Mouse (Mus musculus): Measurements from ENCODE around the gene Dolk. TPM values are rescaled to one million over a fixed set of nuclear protein-coding genes. Genes with fewer than 3 reads are reported as not detected.

Gene Dolk
- total and polyA plus RNA-seq, 2 experiments from 2014 or later, result 34.8 to 37.7 TPM

DNA sequence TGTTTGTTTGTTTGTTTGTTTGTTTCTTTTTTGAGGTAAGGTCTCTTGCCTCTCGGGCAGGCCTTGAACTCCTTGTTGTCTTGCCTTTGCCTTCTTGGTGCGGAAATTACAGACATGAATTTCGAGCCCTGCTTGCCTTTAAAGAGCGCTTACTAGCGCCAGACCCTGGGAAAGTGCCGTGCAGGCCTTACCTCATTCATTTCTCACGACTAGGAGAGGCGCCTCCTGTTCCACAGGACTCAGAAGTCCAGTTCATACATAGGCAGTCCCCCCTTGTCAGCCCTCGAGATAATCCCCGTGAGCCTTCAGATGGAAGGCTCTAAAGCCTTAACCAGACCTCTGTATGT lies 866 bp upstream of the Dolk start:
- 1% methylated on average over 10 of the region's 10 CpGs for WGBS
- H3K9me3 ChIP-seq (ENCODE audit: low read length), result no peaks in the 10 kb centered on the region
- TF ChIP-seq CTCF (IDR thresholded peaks at IDR 0.05; ENCODE audit: low read depth), result peak; percentile 21; the same call in 1 of the 2 replicates
- no peak for ATAC-seq
- peak overlapping the region; percentile 86 for H3K4me3 ChIP-seq (ENCODE audit: low read depth, low read length)
- H3K27ac ChIP-seq (ENCODE audit: low read depth, low read length), result peak overlapping the region; percentile 66; the same call in 1 of the 2 replicates
- H3K4me2 ChIP-seq (ENCODE audit: low read depth), result peak overlapping the region; percentile 57
- no peaks in the 10 kb centered on the region for H3K27me3 ChIP-seq (ENCODE audit: insufficient read depth, low read length)
- peak overlapping the region; percentile 81 for H3K9ac ChIP-seq
- H3K36me3 ChIP-seq (ENCODE audit: insufficient read depth), result peaks cover 6% of the 10 kb centered on the region; the same call in 1 of the 2 replicates
- H3K4me1 ChIP-seq (ENCODE audit: insufficient read depth), result peaks cover 12% of the 10 kb centered on the region
- DNase-seq, result peak; percentile 58

DNA sequence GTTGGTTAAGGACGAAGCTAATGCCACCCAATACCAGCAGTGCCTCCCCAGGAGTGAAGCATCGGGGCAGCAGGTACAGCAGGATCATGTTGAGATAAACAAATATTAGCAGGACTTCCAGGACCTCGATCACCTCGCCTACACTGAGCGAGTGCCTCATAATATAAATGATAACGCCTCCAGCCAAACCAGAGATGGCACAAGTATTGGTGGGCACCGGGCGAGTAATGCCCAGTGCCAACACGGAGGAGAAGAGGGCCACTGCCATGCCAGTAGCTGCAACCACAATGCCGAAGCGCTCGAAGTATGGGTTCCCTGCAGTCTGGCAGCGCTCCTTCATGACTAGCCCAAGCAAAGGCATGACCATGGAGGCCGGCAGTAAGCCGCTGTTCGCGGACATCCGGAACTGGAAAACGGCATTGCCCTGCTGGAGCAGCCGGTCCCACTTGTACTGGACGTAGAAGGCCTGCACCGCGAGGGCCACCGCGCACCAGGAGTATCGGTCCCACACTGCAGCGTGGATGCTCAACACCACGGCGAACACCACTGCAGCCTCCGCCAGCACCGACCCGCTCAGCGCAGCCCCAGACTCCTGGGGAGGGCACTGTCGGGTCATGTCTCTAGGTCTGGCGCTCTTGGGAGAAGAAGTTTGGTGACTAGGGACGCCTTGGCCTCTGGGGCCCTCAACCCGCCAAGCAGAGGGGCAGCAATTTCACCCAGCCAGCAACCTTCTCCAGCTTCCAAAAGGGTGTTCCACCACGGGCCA lies 535 bp downstream of the Dolk start:
- ATAC-seq, result peak; percentile 63
- TF ChIP-seq CTCF (IDR thresholded peaks at IDR 0.05; ENCODE audit: low read depth), result no peak

DNA sequence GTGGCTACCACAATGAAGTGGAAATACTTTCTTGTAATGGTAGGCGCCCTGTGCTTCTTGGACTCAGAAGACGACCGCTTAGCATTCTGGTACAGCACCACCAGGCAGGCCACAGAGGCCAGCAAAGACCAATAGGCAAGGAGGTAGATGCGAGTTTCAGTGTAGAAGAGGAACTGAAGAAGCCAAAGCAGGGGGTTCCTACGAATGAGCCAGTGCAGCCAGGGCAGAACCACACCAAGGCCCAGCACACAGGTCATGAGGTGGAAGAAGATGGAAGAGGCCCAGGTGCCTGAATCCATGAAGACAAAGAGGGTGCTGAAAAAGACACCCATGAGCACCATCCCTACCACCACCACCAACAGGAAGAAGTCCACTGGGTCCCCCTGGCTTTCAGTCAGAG lies 1.1 kb downstream of the Dolk start:
- TF ChIP-seq CTCF (IDR thresholded peaks at IDR 0.05; ENCODE audit: low read depth), result no peak
- H3K4me3 ChIP-seq (ENCODE audit: low read depth, low read length), result peak overlapping the region; percentile 86
- no peak overlapping the region for H3K9ac ChIP-seq
- 91% methylated on average over 5 of the region's 5 CpGs for WGBS
- no peak overlapping the region for H3K27ac ChIP-seq (ENCODE audit: low read depth, low read length)
- DNase-seq (no peak), ATAC-seq (no peak)
- no peaks in the 10 kb centered on the region for H3K9me3 ChIP-seq (ENCODE audit: low read length)
- H3K27me3 ChIP-seq (ENCODE audit: insufficient read depth, low read length), result no peaks in the 10 kb centered on the region
- H3K4me2 ChIP-seq (ENCODE audit: low read depth), result peak overlapping the region; percentile 90
- peaks cover 12% of the 10 kb centered on the region for H3K4me1 ChIP-seq (ENCODE audit: insufficient read depth)
- peaks cover 6% of the 10 kb centered on the region; the same call in 1 of the 2 replicates for H3K36me3 ChIP-seq (ENCODE audit: insufficient read depth)

More for the DNA sequence above, 535 bp downstream of the Dolk start:
- no peaks in the 10 kb centered on the region for H3K27me3 ChIP-seq (ENCODE audit: insufficient read depth, low read length)
- no peak for DNase-seq
- WGBS, result 16% methylated on average over 38 of the region's 38 CpGs
- H3K4me1 ChIP-seq (ENCODE audit: insufficient read depth), result peaks cover 12% of the 10 kb centered on the region
- H3K9ac ChIP-seq, result peak overlapping the region; percentile 81
- H3K4me3 ChIP-seq (ENCODE audit: low read depth, low read length), result peak overlapping the region; percentile 86
- H3K9me3 ChIP-seq (ENCODE audit: low read length), result no peaks in the 10 kb centered on the region
- no peak overlapping the region; the same call in 1 of the 2 replicates for H3K27ac ChIP-seq (ENCODE audit: low read depth, low read length)
- H3K4me2 ChIP-seq (ENCODE audit: low read depth), result peak overlapping the region; percentile 90
- H3K36me3 ChIP-seq (ENCODE audit: insufficient read depth), result peaks cover 6% of the 10 kb centered on the region; the same call in 1 of the 2 replicates

DNA sequence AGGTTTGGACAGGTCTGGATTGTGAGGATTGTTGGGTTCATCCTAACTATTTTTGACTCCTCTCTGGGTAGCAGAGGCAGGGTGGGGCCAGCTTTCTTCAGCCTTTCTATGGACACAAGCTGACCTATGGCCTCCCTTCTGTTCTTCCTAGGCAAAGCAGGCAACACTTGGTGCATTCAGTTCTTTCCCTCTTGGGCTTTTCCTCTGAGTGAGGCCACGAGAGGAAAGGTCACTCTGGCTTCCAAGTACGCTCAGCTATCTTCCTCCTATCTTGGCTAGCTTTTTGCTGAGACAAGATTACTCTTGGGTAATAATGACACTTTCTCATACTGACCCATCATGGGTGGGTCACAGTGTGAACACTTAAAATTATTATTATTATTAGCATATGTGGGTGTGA lies 2.9 kb downstream of the Dolk start:
- no peak for ATAC-seq

DNA sequence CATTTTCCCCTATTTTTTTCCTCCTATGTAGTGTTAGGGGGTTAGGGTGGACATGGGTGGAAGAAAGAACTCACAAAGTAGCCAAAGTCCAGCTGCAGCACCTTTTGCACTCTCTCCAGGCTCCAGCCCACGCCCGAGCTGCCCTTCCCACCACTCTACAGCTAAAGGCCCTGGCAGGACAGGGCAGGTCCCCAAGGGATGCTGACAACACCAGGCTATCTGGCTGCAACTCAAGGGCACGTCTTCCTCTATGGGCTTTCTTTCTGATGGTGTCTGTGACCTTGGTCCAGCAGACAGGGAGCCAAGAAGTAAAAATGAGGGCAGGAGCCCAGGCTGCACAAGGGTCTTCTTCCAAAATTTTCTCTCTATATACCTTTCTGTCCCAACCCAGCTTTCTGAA lies 4.5 kb downstream of the Dolk start:
- H3K4me3 ChIP-seq (ENCODE audit: low read depth, low read length), result no peak overlapping the region
- peaks cover 10% of the 10 kb centered on the region for H3K36me3 ChIP-seq (ENCODE audit: insufficient read depth)
- H3K27ac ChIP-seq (ENCODE audit: low read depth, low read length), result no peak overlapping the region
- 79% methylated on average over 3 of the region's 3 CpGs for WGBS
- H3K4me1 ChIP-seq (ENCODE audit: insufficient read depth), result peaks cover 6% of the 10 kb centered on the region
- H3K4me2 ChIP-seq (ENCODE audit: low read depth), result no peak overlapping the region
- no peak for TF ChIP-seq CTCF (IDR thresholded peaks at IDR 0.05; ENCODE audit: low read depth)
- no peak overlapping the region for H3K9ac ChIP-seq
- no peaks in the 10 kb centered on the region for H3K27me3 ChIP-seq (ENCODE audit: insufficient read depth, low read length)
- no peak for ATAC-seq
- no peaks in the 10 kb centered on the region for H3K9me3 ChIP-seq (ENCODE audit: low read length)
- DNase-seq, result no peak

More for the DNA sequence above, 2.9 kb downstream of the Dolk start:
- Histone ChIP-seq H3K4me1 (ENCODE audit: insufficient read depth) (peaks cover 12% of the 10 kb centered on the region), H3K9me3 (ENCODE audit: low read length) (no peaks in the 10 kb centered on the region), H3K9ac (no peak overlapping the region), H3K27me3 (ENCODE audit: insufficient read depth, low read length) (no peaks in the 10 kb centered on the region), H3K36me3 (ENCODE audit: insufficient read depth) (peaks cover 10% of the 10 kb centered on the region), H3K4me3 (ENCODE audit: low read depth, low read length) (no peak overlapping the region), H3K27ac (ENCODE audit: low read depth, low read length) (no peak overlapping the region), H3K4me2 (ENCODE audit: low read depth) (no peak overlapping the region)
- no peak for DNase-seq
- TF ChIP-seq CTCF (IDR thresholded peaks at IDR 0.05; ENCODE audit: low read depth), result no peak
- WGBS, result 86% methylated on average over 2 of the region's 2 CpGs

DNA sequence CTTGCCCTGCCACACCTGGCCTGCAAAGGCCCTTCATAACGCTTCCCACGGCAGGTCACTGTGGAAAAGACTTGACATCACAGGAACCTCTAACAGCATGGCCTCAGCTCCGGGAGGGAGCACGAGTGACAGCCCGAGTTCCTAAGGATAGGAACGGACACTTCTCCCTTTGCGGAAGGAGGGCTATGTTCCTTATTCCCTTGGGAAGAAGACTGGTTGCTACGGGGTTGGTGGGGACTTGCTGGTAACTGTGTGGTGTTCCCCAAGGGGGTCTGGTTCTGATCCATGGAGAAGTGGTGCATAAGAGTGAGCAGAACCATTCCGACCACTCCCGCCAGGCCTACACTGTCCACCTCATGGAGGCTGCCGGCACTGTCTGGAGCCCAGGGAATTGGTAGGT lies 5.4 kb downstream of the Dolk start, which contains the start of gene Gm28038:
Gene Gm28038 (plus strand): TSS at position 301 of the 400 bp plus-strand sequence.
- Histone ChIP-seq H3K4me3 (ENCODE audit: low read depth, low read length) (no peak within 1 kb of the TSS), H3K27me3 (ENCODE audit: insufficient read depth, low read length) (no peaks in the 10 kb centered on the region), H3K36me3 (ENCODE audit: insufficient read depth) (peaks cover 10% of the 10 kb centered on the region), H3K9me3 (ENCODE audit: low read length) (no peaks in the 10 kb centered on the region), H3K4me1 (ENCODE audit: insufficient read depth) (peaks cover 6% of the 10 kb centered on the region), H3K27ac (ENCODE audit: low read depth, low read length) (no peak within 1 kb of the TSS), H3K4me2 (ENCODE audit: low read depth) (no peak within 1 kb of the TSS), H3K9ac (no peak within 1 kb of the TSS)
- 93% methylated on average over 11 of the region's 11 CpGs for WGBS
- TF ChIP-seq CTCF (IDR thresholded peaks at IDR 0.05; ENCODE audit: low read depth), result no peak
- DNase-seq, result no peak
- ATAC-seq, result no peak

DNA sequence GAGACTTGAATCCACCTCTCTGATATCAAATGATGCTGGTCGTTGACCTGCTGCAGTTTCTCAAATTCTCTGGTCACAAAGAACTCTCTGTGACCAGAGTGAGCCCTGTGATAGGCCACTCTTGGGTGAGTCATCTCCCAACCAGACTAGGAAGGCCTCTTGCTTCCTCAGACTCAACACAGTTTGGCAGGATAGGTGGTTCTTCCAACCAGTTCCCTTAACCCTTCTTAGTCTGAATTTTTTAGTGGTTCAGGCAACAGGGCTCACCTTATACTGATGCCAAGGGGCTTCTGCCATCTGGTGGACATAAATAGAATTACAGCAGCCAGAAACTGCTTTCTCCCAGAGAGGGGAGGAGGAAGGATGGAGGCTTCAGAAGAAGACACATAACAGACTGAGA lies 16.0 kb downstream of the Dolk start:
- WGBS, result 47% methylated on average over 1 of the region's 1 CpGs
- Histone ChIP-seq H3K4me1 (ENCODE audit: insufficient read depth) (no peaks in the 10 kb centered on the region), H3K9me3 (ENCODE audit: low read length) (no peaks in the 10 kb centered on the region), H3K4me3 (ENCODE audit: low read depth, low read length) (no peak overlapping the region), H3K27me3 (ENCODE audit: insufficient read depth, low read length) (no peaks in the 10 kb centered on the region), H3K27ac (ENCODE audit: low read depth, low read length) (no peak overlapping the region), H3K9ac (no peak overlapping the region), H3K36me3 (ENCODE audit: insufficient read depth) (peaks cover 7% of the 10 kb centered on the region; the same call in 1 of the 2 replicates), H3K4me2 (ENCODE audit: low read depth) (no peak overlapping the region)
- TF ChIP-seq CTCF (IDR thresholded peaks at IDR 0.05; ENCODE audit: low read depth), result peak; percentile 92
- DNase-seq (peak; percentile 80), ATAC-seq (peak; percentile 92)
